Mouse (Mus musculus): ENCODE measurements around the gene Slc13a2. TPM values are rescaled to one million over a fixed set of nuclear protein-coding genes. Genes with fewer than 3 reads are reported as not detected.

Slc13a2 gene
- polyA plus RNA-seq, 1 experiment from 2014 or later = not detected

DNA sequence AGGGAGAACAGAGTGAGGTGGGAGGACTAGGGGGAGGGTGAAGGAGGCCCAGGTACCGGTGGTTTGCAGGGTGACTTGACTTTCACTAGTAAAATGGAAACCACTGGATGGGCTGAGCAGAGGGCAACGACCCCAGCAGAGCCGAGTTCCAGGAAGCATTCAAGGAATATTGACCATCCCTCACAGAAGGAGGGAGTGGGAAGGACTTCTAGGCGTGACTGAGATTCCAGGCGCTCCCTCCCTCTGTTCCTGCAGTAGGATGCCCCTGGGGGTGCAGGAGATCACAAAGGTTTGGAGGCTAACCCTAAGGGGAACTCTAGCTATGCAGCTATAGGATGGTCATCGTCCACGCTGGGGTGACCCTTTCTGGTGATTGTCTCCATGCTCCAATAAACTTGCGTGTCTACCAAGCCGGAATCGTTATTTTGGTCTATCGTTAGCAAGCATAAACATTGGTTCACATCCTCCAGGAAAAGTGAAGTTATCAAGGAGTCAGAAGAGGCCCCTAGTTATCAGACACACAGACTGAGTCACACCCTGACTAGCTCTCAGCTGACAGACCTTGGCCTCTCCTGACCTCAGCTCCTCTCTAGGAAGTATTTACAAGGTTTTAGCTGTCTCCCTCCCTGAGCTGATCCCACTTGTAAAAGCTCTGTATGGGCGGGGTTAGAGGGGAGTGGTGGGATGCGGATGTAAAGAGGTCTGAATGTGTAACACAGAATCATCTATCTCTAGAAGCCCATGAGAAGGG, 41.4 kb upstream of the Slc13a2 start:
- Histone ChIP-seq H3K27me3 (ENCODE audit: control insufficient read depth, insufficient read depth, low read length) (no peaks in the 10 kb centered on the region), H3K27ac (ENCODE audit: low read depth, low read length) (no peak overlapping the region), H3K4me3 (ENCODE audit: low read depth, low read length) (no peak overlapping the region), H3K36me3 (ENCODE audit: control insufficient read depth, insufficient read depth, low read length) (no peaks in the 10 kb centered on the region), H3K9ac (ENCODE audit: low read depth, low read length) (no peak overlapping the region), H3K4me2 (replicated peaks; ENCODE audit: low read depth, low read length) (no peak overlapping the region), H3K9me3 (ENCODE audit: control insufficient read depth, low read length) (no peaks in the 10 kb centered on the region), H3K4me1 (replicated peaks; ENCODE audit: control insufficient read depth, insufficient read depth, low read length) (no peaks in the 10 kb centered on the region; the same call in 1 of the 2 replicates)
- DNase-seq (ENCODE audit: low spot score) = no peak
- WGBS = 69% methylated on average over 13 of the region's 13 CpGs
- no peak for ATAC-seq (ENCODE audit: low FRiP score)

DNA sequence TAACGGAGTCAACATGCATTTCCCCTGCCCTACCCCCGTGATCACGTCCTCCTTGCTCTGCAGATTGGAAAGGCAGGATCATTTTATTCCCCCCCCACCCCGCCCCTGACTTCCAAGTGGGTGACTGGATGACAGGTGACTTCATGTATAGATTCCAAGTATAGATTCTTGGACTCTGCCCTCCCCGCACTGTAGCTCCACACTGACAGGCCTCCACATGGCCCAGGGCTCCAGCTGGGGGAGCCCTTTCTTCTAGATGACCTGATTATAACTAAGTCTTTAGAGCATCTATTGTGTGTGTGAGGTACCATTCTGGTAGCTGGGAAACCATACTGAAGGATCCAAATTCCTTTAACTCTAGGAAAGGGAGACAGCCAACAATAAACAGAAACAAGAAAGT, 40.7 kb upstream of the Slc13a2 start:
- Histone ChIP-seq H3K4me3 (ENCODE audit: low read depth, low read length) (no peak overlapping the region), H3K27me3 (ENCODE audit: control insufficient read depth, insufficient read depth, low read length) (no peaks in the 10 kb centered on the region), H3K4me1 (replicated peaks; ENCODE audit: control insufficient read depth, insufficient read depth, low read length) (no peaks in the 10 kb centered on the region; the same call in 1 of the 2 replicates), H3K9me3 (ENCODE audit: control insufficient read depth, low read length) (no peaks in the 10 kb centered on the region), H3K4me2 (replicated peaks; ENCODE audit: low read depth, low read length) (no peak overlapping the region), H3K36me3 (ENCODE audit: control insufficient read depth, insufficient read depth, low read length) (no peaks in the 10 kb centered on the region), H3K9ac (ENCODE audit: low read depth, low read length) (no peak overlapping the region), H3K27ac (ENCODE audit: low read depth, low read length) (no peak overlapping the region)
- ATAC-seq (ENCODE audit: low FRiP score) (no peak), DNase-seq (ENCODE audit: low spot score) (no peak)
- 90% methylated on average over 5 of the region's 5 CpGs for WGBS

DNA sequence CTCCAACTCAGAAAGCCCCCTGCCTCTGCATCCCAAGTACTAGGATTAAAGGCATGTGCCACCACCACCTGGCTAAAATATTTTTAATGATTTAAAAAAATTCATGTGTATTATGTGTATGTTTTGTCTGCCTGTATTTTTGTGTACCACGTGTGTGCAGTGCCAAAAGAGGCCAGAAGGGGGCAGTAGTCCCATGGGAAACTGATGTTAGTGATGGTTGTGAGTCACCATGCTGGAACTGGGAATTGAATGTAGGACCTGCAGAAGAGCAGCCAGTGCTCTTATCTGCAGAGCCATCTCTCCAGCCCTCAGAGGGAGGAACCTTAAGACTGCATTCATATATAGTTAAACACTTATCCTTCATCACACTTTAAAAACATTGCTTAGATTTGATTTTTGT, 39.9 kb upstream of the Slc13a2 start:
- no peak for ATAC-seq (ENCODE audit: low FRiP score)
- 66% methylated on average over 1 of the region's 1 CpGs for WGBS
- DNase-seq (ENCODE audit: low spot score) = peak; percentile 30
- no peak overlapping the region for H3K4me3 ChIP-seq (ENCODE audit: low read depth, low read length)
- no peak overlapping the region for H3K4me2 ChIP-seq (replicated peaks; ENCODE audit: low read depth, low read length)
- H3K4me1 ChIP-seq (replicated peaks; ENCODE audit: control insufficient read depth, insufficient read depth, low read length) = no peaks in the 10 kb centered on the region; the same call in 1 of the 2 replicates
- no peak overlapping the region for H3K9ac ChIP-seq (ENCODE audit: low read depth, low read length)
- H3K9me3 ChIP-seq (ENCODE audit: control insufficient read depth, low read length) = no peaks in the 10 kb centered on the region
- H3K27me3 ChIP-seq (ENCODE audit: control insufficient read depth, insufficient read depth, low read length) = no peaks in the 10 kb centered on the region
- no peak overlapping the region for H3K27ac ChIP-seq (ENCODE audit: low read depth, low read length)
- H3K36me3 ChIP-seq (ENCODE audit: control insufficient read depth, insufficient read depth, low read length) = no peaks in the 10 kb centered on the region

- H3K36me3 ChIP-seq (ENCODE audit: control insufficient read depth, insufficient read depth, low read length) = no peaks in the 10 kb centered on the region
- DNase-seq (ENCODE audit: low spot score) (no peak), ATAC-seq (ENCODE audit: low FRiP score) (no peak)
- H3K4me1 ChIP-seq (replicated peaks; ENCODE audit: control insufficient read depth, insufficient read depth, low read length) = no peaks in the 10 kb centered on the region
- 83% methylated on average over 17 of the region's 17 CpGs for WGBS
- H3K27ac ChIP-seq (ENCODE audit: low read depth, low read length) = no peak overlapping the region
- no peak overlapping the region for H3K4me3 ChIP-seq (ENCODE audit: low read depth, low read length)
- no peaks in the 10 kb centered on the region for H3K9me3 ChIP-seq (ENCODE audit: control insufficient read depth, low read length)
- H3K27me3 ChIP-seq (ENCODE audit: control insufficient read depth, insufficient read depth, low read length) = no peaks in the 10 kb centered on the region
- H3K9ac ChIP-seq (ENCODE audit: low read depth, low read length) = no peak overlapping the region
- H3K4me2 ChIP-seq (replicated peaks; ENCODE audit: low read depth, low read length) = no peak overlapping the region
Observed at GRCm38 (mm10) chr11:78458740-78459139, 36.7 kb upstream of the Slc13a2 start.

- DNase-seq (ENCODE audit: low spot score) (peak; percentile 57), ATAC-seq (ENCODE audit: low FRiP score) (no peak)
- H3K9me3 ChIP-seq (ENCODE audit: control insufficient read depth, low read length) = no peaks in the 10 kb centered on the region
- H3K4me2 ChIP-seq (replicated peaks; ENCODE audit: low read depth, low read length) = no peak overlapping the region
- H3K27ac ChIP-seq (ENCODE audit: low read depth, low read length) = no peak overlapping the region
- H3K36me3 ChIP-seq (ENCODE audit: control insufficient read depth, insufficient read depth, low read length) = no peaks in the 10 kb centered on the region
- WGBS = 46% methylated on average over 5 of the region's 5 CpGs
- H3K9ac ChIP-seq (ENCODE audit: low read depth, low read length) = no peak overlapping the region
- no peaks in the 10 kb centered on the region for H3K4me1 ChIP-seq (replicated peaks; ENCODE audit: control insufficient read depth, insufficient read depth, low read length)
- no peak overlapping the region for H3K4me3 ChIP-seq (ENCODE audit: low read depth, low read length)
- no peaks in the 10 kb centered on the region for H3K27me3 ChIP-seq (ENCODE audit: control insufficient read depth, insufficient read depth, low read length)
Observed at GRCm38 (mm10) chr11:78455308-78455707, 33.3 kb upstream of the Slc13a2 start.

GRCm38 (mm10) chr11:78454276-78454675, 32.3 kb upstream of the Slc13a2 start:
- no peaks in the 10 kb centered on the region for H3K27me3 ChIP-seq (ENCODE audit: control insufficient read depth, insufficient read depth, low read length)
- no peaks in the 10 kb centered on the region for H3K9me3 ChIP-seq (ENCODE audit: control insufficient read depth, low read length)
- H3K4me2 ChIP-seq (replicated peaks; ENCODE audit: low read depth, low read length) = no peak overlapping the region
- 63% methylated on average over 7 of the region's 7 CpGs for WGBS
- DNase-seq (ENCODE audit: low spot score) = no peak
- no peaks in the 10 kb centered on the region for H3K4me1 ChIP-seq (replicated peaks; ENCODE audit: control insufficient read depth, insufficient read depth, low read length)
- no peak for ATAC-seq (ENCODE audit: low FRiP score)
- H3K4me3 ChIP-seq (ENCODE audit: low read depth, low read length) = no peak overlapping the region
- no peaks in the 10 kb centered on the region for H3K36me3 ChIP-seq (ENCODE audit: control insufficient read depth, insufficient read depth, low read length)
- H3K9ac ChIP-seq (ENCODE audit: low read depth, low read length) = no peak overlapping the region
- H3K27ac ChIP-seq (ENCODE audit: low read depth, low read length) = no peak overlapping the region

DNA sequence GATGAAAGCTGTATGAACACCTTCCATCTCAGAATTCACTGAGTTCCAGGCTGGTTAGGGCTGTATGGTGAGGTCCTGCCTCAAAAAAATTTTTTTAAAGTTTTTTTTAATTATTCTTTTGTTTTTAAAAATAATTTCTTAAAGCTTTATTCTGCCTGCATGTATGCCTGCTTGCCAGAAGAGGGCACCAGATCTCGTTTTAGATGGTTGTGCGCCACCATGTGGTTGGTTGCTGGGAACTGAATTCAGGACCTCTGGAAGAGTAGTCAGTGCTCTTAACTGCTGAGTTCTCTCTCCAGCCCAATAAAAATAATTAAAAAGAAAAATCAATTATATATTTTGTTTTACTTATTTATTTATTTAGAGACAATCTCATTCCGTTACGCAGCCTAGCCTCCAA, 31.7 kb upstream of the Slc13a2 start:
- ATAC-seq (ENCODE audit: low FRiP score) (no peak), DNase-seq (ENCODE audit: low spot score) (peak; percentile 78)
- H3K4me2 ChIP-seq (replicated peaks; ENCODE audit: low read depth, low read length) = no peak overlapping the region
- no peak overlapping the region for H3K9ac ChIP-seq (ENCODE audit: low read depth, low read length)
- H3K4me1 ChIP-seq (replicated peaks; ENCODE audit: control insufficient read depth, insufficient read depth, low read length) = no peaks in the 10 kb centered on the region
- no peak overlapping the region for H3K27ac ChIP-seq (ENCODE audit: low read depth, low read length)
- H3K9me3 ChIP-seq (ENCODE audit: control insufficient read depth, low read length) = no peaks in the 10 kb centered on the region
- H3K27me3 ChIP-seq (ENCODE audit: control insufficient read depth, insufficient read depth, low read length) = no peaks in the 10 kb centered on the region
- WGBS = 9% methylated on average over 4 of the region's 4 CpGs
- no peaks in the 10 kb centered on the region for H3K36me3 ChIP-seq (ENCODE audit: control insufficient read depth, insufficient read depth, low read length)
- no peak overlapping the region for H3K4me3 ChIP-seq (ENCODE audit: low read depth, low read length)

DNA sequence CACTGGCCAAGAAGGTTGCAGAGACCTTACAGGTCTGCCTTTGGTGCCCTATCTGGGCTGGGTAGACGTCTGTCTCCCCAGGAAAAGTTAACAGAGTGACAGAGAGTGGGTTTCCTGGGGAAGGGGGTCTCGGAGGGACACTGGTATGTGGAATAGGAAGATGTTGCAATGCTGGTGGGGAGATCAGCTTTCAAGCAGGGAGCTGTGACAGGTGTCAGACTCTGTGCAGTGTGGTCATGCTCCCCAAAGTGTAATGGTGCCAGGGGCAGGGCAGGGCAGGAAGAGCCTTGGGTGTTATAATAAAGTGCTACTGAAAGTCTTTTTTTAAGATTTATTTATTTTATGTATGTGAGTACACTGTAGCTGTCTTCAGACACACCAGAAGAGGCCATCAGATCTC, 28.3 kb upstream of the Slc13a2 start:
- H3K9ac ChIP-seq (ENCODE audit: low read depth, low read length) = no peak overlapping the region
- ATAC-seq (ENCODE audit: low FRiP score) (no peak), DNase-seq (ENCODE audit: low spot score) (no peak)
- H3K4me1 ChIP-seq (replicated peaks; ENCODE audit: control insufficient read depth, insufficient read depth, low read length) = no peaks in the 10 kb centered on the region
- H3K4me3 ChIP-seq (ENCODE audit: low read depth, low read length) = no peak overlapping the region
- WGBS = 49% methylated on average over 2 of the region's 2 CpGs
- H3K36me3 ChIP-seq (ENCODE audit: control insufficient read depth, insufficient read depth, low read length) = no peaks in the 10 kb centered on the region
- H3K4me2 ChIP-seq (replicated peaks; ENCODE audit: low read depth, low read length) = no peak overlapping the region
- H3K27me3 ChIP-seq (ENCODE audit: control insufficient read depth, insufficient read depth, low read length) = no peaks in the 10 kb centered on the region
- H3K9me3 ChIP-seq (ENCODE audit: control insufficient read depth, low read length) = no peaks in the 10 kb centered on the region
- H3K27ac ChIP-seq (ENCODE audit: low read depth, low read length) = no peak overlapping the region

GRCm38 (mm10) chr11:78448242-78448641, 26.2 kb upstream of the Slc13a2 start:
- no peaks in the 10 kb centered on the region for H3K27me3 ChIP-seq (ENCODE audit: control insufficient read depth, insufficient read depth, low read length)
- H3K9me3 ChIP-seq (ENCODE audit: control insufficient read depth, low read length) = no peaks in the 10 kb centered on the region
- H3K4me3 ChIP-seq (ENCODE audit: low read depth, low read length) = no peak overlapping the region
- H3K9ac ChIP-seq (ENCODE audit: low read depth, low read length) = no peak overlapping the region
- WGBS = 78% methylated on average over 1 of the region's 1 CpGs
- no peak overlapping the region for H3K27ac ChIP-seq (ENCODE audit: low read depth, low read length)
- no peaks in the 10 kb centered on the region for H3K36me3 ChIP-seq (ENCODE audit: control insufficient read depth, insufficient read depth, low read length)
- no peak for ATAC-seq (ENCODE audit: low FRiP score)
- DNase-seq (ENCODE audit: low spot score) = no peak
- H3K4me1 ChIP-seq (replicated peaks; ENCODE audit: control insufficient read depth, insufficient read depth, low read length) = no peaks in the 10 kb centered on the region
- H3K4me2 ChIP-seq (replicated peaks; ENCODE audit: low read depth, low read length) = no peak overlapping the region
